Mouse (Mus musculus) kidney, adult 8-10 months (tissue): ENCODE measurements at regions not wholly inside any gene's neighbourhood (a gene's known extent, or its start where the extent isn't known, plus 50 kb on each side); places are given as distances from the start of the nearest gene placed in this dataset.

Experiments
- DNase-seq, 2 experiments: peaks; one replicate each; pipeline ENCODE4 v3.0.0; 2022

- DNase-seq, result no peak
Measured at GRCm38 (mm10) chr6:143437367-143438271, 270.6 kb downstream of the Etnk1 start.

- no peak for DNase-seq
Measured at GRCm38 (mm10) chr6:143438272-143438591, 271.2 kb downstream of the Etnk1 start.

- DNase-seq, result no peak
Measured at GRCm38 (mm10) chr6:143439484-143439883, 272.5 kb downstream of the Etnk1 start.

GRCm38 (mm10) chr6:143440237-143440950 lies 273.4 kb downstream of the Etnk1 start:
- no peak for DNase-seq

- DNase-seq, result no peak
Measured at GRCm38 (mm10) chr6:143442361-143442760, 275.3 kb downstream of the Etnk1 start.

- DNase-seq, result no peak
Measured at GRCm38 (mm10) chr6:143443446-143443845, 276.4 kb downstream of the Etnk1 start.

GRCm38 (mm10) chr6:143444782-143445181 lies 277.8 kb downstream of the Etnk1 start:
- no peak for DNase-seq

GRCm38 (mm10) chr6:143445834-143446552 lies 279.0 kb downstream of the Etnk1 start:
- no peak for DNase-seq

- DNase-seq, result no peak
Measured at GRCm38 (mm10) chr6:143447060-143447459, 280.0 kb downstream of the Etnk1 start.

- no peak for DNase-seq
Measured at GRCm38 (mm10) chr6:143449071-143449470, 282.1 kb downstream of the Etnk1 start.

GRCm38 (mm10) chr6:143451869-143452268 lies 284.8 kb downstream of the Etnk1 start:
- DNase-seq, result no peak

- no peak for DNase-seq
Measured at GRCm38 (mm10) chr6:143454695-143455218, 287.7 kb downstream of the Etnk1 start.

- no peak for DNase-seq
Measured at GRCm38 (mm10) chr6:143464907-143465537, 298.0 kb downstream of the Etnk1 start.

- peak; percentile 18 to 29 for DNase-seq
Measured at GRCm38 (mm10) chr6:143472676-143473075, 305.7 kb downstream of the Etnk1 start.

GRCm38 (mm10) chr6:143474396-143474795 lies 307.4 kb downstream of the Etnk1 start:
- no peak for DNase-seq

GRCm38 (mm10) chr6:143475296-143475695 lies 308.3 kb downstream of the Etnk1 start:
- no peak for DNase-seq

GRCm38 (mm10) chr6:143477396-143477795 lies 310.4 kb downstream of the Etnk1 start:
- no peak for DNase-seq

GRCm38 (mm10) chr6:143479239-143479638 lies 312.2 kb downstream of the Etnk1 start:
- DNase-seq, result no peak

- DNase-seq, result no peak
Measured at GRCm38 (mm10) chr6:143479701-143480388, 312.8 kb downstream of the Etnk1 start.

GRCm38 (mm10) chr6:143482272-143482671 lies 315.3 kb downstream of the Etnk1 start:
- no peak for DNase-seq

- no peak for DNase-seq
Measured at GRCm38 (mm10) chr6:143482868-143483267, 315.8 kb downstream of the Etnk1 start.

- no peak for DNase-seq
Measured at GRCm38 (mm10) chr6:143484941-143485340, 317.9 kb downstream of the Etnk1 start.
